Mouse (Mus musculus) 416B (cell line): ENCODE results near the gene Nop16.

Source experiments
- DNase-seq: peaks from one replicate; pipeline ENCODE4 v3.0.0; 2011; ENCODE audit warnings: low read depth

Gene Nop16

DNA sequence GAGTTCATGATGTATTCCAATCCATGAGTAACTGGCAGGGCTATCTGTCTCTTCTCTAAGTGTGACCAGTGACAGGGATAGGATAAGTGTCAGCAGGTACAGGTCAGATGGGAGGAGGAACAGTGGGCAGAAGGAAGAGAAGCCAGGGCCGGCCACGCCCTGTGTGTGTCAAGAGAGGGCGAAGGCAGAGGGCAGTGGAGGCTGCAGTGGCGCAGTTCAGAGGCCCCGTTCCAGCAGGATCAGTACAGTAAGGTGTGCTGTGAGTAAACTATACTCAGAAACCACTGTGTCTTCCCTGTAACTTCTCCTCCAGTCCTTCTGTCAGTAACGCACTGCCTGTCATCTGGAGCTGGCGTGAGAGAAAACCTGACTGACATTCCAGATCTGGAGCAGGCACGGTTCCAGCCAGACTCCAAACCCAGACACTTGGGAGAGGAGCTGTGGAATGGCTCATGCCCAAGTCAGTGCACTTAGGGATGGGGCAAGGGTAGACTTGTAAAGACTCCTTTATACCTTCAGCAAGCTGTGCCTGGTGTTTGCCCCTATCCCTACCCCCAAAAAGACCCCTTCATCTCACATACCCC lies 6.3 kb upstream of the Nop16 start:
- no peak for DNase-seq

DNA sequence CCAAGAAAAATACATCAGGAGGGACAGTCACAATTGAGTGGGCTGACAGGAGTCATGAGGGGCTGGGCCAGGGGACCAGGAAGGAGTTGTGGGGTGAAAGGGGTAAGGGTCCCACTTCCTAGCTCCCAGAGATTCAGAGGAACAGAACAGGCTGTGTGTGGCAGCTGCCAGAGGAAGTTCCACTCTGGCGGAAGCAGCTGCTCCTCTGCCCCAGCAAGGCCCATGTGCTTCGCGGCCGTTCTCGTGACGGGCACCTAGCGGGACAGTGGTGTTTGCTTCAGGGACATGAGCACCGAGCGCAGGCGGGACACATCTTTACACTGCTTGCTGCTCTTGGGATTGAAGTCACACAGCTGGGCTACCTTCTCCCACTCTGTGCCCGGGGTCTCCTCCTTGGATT lies 3.7 kb upstream of the Nop16 start:
- DNase-seq, result no peak

DNA sequence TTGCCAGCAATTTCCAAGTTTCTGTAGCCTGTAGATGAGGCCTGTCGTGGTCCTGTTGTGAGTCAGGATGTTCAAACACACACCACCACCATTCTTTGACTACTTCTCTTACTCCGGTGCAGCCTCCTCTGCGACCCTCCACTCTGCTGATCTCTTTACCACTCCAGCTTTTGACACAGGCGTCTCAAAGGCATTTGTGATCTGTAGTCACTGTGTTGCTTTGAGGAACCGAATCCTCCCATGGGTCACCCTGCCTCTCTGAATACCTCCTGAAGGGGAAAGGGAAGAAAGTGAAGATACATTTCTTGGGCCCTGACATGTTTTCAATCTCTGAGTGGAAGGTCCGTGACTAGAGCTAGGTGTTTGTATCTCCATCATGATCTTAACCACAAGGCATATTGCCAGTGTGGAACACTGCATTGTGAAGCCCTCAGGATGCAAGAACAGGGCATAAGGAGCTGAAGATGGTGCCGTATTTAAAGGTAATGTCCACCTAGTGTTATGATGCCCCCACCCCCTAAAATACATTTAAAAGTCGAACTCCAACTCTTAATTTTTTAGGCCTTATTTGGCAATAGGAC lies 2.0 kb upstream of the Nop16 start:
- no peak for DNase-seq

DNA sequence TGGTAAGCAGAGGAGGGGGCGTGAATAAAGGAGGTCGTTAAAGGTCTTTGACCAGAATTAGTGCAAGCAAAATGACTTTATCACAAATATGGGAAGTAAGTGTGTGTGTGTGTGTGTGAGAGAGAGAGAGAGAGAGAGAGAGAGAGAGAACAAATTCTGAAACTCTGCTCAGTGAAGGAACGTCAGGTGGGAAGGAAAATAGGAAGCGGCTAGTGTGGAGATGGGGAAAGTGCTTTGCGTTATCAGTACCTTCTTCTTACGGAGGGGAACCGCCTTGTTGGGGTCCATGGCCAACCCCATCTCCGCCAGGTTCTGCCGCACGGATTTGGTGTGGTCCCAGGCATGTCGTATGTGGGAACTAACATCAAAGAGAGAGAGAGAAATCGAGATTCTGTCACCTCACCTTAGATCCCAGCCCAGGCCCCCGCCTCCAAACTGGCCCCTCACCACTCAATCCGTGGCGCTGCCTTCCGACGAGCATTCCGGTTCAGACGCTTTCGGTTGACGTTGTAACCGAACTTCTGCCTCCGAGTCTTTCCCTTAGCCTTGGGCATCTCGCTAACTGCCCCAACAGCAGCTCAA lies 385 bp downstream of the Nop16 start:
- no peak for DNase-seq

DNA sequence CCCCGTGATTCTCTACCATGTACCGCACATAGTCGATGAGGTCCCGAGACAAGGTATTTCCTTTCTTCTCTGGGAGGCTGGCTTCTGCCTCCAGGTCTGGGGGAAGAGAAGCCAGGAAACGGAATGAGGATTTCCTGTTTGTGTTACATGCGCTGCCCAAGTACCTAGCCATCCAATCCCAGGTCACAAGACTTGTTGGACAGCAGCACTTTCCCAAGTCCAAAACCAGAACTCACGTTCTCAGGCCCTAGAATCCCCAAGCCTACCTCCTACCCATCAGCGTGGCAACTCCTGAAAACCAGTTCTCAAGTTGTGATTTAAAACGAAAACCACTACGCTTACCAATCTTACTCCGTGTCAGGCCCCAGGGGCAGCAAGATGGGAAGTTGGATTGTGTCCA lies 4.1 kb downstream of the Nop16 start:
- no peak for DNase-seq

DNA sequence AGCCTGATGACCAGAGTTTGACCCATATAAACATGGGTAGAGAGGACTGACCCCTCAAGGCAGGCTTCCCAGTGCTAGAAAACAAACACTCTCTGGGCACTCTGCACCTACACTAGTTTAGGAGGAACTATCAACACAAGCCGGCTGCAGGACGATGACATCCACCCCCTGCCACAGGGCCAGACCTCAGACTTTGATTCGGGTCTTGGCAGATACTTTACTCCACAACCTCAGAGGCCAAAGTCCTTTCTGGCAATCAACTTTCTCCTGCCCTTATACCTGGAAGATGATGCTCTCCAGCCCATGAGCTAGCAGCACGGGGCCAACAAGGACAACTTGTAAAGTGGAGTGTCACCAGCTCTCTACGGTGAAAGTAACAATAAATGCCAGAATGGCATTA lies 7.0 kb downstream of the Nop16 start:
- DNase-seq, result no peak

DNA sequence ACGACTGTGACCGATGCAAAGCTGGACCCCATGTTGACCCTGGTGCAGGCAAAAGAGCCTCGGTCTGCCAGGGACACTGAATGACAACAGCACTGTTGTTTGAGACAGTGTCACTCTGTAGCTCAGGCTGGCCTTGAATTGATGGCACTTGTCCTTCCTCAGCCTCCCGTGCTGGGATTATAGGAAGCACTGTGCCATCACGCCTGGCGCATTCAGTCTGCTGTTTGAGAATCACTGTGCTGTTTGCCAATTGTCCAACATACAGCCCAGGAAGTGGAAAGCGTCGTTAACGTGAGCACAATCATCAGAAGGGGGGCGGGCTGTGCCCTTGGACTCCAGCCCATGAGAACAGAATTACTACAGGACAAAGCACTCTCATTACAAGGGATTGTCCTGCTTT lies 7.8 kb downstream of the Nop16 start:
- no peak for DNase-seq

DNA sequence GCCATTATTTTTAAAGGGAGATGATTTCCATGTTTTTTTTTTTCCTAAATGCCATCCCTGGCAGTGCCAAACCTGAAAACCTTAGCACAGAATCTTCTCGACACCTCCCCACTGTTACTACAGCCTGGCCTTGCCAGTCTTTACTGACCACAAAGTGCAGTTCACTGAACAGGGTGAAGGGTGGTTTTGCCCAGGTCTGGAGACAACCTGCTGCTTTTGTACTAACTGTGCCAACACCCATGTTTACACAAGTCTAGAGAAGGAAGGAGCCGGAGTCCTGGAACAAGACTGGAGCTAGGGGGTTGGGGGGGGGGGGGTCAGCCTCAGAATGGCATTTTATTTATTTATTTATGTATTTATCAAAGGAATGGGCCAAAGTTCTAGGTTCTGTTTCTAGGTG lies 8.5 kb downstream of the Nop16 start:
- no peak for DNase-seq

DNA sequence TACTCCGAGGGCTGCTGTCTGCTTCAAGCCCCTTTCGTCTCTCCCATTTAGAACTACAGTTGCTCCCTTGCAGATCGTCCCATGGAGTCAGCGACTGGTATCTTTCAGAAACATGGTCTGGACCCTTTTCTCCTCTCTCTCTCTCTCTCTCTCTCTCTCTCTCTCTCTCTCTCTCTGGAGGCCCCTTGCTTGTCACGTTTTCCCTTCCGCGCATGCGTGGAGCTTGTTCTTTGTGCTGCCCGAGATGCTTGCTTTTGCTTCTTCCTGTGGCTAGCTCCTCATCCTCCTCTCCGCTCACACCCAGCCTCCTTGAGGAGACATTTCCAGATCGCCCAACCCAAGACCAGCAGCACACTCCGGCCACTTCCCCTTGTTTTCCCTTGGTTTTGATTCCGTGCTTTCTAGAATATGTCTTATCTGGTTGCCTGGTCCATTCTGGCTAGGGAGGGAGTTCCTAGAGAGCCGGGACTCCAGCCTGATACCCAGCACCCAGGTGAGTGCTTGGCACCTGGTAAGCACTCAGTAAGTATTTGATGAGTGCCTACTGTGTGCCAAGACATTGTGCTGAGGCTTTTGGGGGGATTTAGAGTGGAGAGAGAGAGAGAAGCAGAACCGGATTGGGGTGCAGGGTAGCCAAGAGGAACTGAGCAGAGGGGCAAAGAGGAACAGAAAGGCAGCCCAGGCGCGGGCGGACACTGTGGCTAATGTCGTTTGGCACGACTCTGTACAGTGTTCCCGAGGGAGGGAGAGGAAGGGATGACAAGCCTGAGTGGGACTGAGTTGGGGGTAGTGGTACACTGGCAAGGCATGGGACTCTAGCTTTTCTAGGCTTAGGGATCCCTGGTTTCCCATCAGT lies 12.0 kb downstream of the Nop16 start:
- DNase-seq, result no peak

DNA sequence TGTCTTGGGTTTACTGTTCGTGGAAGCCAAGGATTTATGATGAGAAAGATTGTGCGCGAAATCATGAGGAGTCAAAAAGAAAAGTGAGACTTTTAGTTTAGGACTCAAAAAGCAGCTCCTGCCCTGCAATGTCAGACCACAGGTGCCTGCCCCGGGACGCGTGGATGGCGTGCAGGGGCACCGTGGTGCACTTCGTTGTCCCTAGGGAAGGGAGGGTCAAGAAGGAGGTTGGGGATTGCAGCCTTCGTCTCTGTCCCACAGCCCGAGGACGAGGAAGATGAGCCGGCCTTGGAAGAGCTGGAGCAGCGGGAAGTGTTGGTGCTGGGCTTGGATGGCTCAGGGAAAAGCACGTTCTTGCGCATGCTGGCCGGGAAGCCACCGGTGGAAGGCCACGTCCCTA lies 14.4 kb downstream of the Nop16 start:
- DNase-seq, result no peak

DNA sequence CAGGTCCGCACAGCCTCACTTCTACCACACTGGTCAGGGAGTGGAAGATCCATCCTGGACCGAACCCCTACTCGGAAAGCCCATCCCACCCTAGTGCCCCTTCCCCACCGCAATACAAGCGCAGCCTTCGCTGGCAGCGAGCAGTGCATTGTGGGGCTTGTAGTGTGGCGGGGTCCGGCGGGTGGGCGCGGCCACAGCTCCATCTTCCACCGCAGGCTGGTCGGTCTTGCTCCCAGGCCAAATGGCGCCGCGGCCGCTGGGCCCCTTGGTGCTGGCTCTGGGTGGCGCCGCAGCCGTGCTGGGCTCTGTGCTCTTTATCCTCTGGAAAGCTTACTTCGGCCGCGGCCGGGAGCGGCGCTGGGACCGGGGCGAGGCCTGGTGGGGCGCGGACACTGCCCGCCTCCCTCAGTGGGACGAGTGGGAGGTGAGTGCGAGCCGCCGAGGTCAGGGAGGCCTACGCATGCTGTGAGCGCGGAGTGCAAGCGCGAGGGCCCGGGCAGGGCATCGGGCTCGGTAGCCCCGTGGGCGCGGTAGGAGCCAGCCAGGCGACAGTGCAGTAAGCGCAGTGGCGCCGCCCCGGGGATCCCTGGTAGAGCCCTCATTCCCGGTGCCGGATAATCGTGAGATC lies 14.9 kb downstream of the Nop16 start, which contains the start of gene Arl10:
Gene Arl10 (plus strand): TSS at position 162 of the 628 bp plus-strand sequence.
- DNase-seq, result peak; percentile 72

DNA sequence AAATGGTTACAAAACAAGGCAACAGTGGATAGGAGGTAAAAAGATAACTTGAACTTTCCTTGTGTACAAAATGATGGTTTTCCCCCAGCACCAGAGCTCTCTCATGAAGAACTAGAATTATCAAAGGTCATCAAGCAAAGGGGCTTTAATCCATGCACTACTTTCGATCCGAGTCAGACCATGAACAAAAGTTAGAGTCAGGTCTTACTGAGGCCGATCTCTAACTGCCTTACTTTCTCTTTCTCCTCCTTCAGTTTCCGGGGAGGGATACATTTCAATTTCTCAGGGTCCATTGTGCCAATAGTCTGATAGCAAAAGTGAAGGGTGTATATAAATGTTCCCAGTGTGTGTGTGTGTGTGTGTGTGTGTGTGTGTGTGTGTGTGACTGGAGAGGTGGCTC lies 17.3 kb downstream of the Nop16 start:
- DNase-seq, result no peak

DNA sequence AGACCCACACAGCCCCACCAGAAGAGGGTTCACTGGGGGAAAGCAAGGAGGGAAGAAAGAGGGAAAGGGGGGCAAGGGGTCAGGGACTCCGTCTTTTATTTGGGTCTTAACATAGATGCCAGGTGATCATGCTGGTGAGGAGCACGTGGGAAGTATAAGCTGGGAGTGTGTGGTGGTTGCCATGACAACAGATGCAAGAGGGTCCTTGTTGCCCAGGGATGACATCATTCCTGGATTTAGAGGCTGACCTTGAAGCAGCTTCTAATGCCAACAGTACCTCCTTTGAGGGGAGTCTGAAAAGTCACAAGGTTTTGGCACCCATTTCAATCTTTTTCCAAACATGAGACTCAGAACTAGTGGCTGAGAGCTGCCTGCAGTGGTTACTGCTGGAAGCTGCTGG lies 18.3 kb downstream of the Nop16 start:
- no peak for DNase-seq

DNA sequence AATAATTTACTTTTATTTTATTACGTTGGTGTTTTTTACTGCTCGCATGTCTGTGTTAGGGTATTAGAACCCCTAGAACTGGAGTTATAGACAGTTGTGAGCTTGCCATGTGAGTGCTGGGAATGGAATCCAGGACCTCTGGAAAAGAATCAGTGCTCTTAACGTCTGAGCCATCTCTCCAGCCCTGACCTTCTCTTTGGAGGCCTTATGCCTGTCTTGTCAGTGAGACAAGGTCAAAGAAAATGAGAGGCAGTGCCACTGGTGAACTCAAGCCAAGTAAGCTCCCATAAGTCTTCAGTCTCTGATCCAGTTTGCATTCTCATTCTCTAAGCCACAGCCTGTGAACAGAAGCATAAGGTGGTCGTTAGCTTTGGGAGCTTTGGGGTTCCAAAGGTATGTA lies 19.2 kb downstream of the Nop16 start:
- no peak for DNase-seq

DNA sequence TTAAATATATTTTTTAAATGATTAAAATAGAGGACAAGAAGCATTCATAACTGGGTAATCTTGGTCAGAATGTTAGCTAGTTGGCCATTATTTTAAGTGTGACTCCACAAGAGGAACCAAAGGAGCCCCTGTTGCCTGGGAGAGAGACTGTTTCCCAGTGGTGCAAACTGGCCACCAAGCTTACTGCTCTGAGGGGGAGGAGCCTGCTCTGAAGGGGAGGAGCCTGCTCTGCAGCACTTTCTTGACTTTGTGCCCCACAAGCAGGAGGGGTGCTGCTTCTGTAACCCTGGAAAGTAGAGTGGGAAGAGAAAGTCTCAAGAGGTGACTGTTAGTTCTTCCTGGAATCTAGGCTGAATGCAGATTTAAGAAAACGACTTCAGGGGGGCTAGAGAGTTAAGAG lies 20.6 kb downstream of the Nop16 start:
- DNase-seq, result no peak

DNA sequence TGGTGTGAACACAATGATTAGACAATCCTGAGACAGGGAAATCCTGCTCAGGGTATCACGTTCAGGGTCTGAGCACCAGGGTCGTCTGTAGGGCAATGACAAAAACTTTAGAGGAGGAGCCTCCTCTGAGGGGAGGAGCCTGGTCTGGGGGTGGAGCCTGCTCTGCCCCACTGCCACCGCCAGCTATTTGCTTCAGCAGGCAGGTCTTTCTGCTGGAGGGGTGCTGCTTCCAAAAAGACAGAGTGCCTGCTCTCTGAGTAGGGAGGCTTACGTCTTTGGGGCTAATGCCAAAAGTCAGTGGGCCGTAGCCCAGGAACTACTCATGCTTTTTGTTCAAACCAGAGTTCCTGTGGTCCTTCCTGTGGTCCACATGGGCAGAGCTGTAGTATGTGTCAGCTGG lies 21.5 kb downstream of the Nop16 start:
- DNase-seq, result peak; percentile 42

DNA sequence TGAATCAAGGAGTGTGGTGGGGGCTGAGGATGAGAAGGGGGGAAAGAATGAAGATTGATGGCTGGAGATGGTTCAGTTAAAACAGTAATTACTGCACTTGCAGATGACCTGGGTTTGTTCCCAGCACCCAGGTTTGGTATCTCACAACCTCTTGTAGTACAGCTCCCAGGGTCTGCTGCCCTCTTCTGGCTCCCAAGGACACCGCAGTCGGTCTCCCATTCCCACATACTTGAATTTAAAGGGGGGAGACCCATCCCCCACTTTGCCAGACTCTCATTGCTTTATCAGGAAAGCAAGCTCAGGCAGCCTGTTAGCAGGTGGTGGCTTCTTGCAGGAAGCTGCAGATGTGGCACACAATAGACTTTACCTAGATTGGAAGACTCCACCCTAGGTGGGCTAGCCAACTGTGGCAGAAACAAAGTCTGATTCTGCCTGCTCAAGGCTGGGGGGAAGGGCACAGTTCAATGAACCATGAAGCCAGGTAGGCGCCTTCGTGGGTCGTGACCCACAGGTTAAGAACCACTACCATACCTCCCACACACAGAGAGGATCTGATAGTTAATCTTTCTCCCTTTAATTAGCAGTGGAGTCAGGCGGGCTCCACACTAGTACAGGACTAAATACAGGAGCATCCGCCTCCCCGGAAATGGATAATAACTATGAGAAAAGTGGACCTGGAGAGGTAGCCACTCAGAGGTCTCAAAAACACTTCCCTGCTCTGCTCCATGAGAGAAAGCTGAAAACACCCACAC lies 24.1 kb downstream of the Nop16 start:
- DNase-seq, result peak; percentile 78

DNA sequence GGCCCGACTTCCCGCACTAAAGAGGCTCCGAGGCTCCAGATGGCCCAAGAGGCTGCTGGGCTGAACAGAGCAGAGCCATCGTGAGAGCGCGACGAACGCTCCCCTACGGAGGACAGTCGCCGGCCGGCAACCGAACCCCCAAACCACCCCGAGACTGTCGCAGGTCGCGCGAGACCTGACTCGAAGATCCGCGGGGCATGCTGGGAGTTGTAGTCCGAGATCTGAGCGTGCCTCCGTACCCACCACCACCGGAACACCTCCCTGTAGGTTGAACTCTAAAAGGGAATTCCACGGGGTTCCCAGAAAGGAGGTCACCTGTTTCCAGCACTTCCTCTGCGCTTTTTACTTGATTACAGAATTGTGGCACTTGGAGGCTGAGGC lies 24.7 kb downstream of the Nop16 start, which contains the start of gene 4833439L19Rik:
Gene 4833439L19Rik (minus strand): TSS at position 235 of the 381 bp plus-strand sequence.
- peak; percentile 93 for DNase-seq

DNA sequence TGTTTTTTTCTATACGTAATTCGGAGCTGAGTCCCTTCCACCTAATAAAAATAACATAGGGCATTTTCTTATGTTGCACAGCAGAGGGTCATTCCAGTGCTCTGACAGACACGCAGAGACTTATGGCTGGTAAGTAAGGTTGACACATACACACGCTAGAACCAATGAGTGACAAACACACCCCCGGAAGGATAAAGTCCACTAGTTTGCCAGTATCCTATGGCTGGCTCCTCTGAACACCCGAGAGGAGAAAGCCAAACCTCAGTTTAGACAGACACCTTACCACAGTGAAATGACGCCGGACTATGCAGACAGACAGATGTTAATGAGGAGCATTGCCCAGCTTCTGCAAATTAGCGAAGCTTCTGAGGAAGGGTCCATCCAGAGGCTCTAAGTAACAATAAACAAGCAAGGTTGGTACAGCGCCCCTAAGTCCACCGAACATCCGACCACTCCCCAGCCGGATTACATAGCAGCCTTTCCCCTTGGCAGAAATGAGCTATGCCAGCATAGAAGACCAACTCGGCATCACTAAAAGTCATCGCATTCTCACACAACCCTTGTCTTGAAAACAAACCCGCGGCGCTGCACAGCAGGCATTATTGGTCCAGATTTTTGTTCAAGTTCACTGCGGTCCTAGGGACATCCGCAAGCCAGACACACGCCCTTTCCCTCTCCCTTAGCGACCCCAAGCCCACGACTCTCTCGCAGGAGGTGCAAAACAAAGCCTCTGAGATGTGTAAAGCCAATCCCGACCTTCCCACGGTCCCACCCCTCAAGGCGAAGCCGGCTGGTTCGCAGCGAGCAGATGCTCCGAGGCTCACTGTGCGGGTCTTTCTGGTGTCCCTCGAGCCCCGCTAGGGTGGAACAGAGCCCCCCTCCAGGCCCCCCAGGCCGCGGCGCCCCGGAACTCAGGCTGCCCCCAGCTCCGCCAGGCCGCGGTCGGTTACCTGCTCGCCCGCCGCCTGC lies 25.4 kb downstream of the Nop16 start:
- DNase-seq, result peak; percentile 16

DNA sequence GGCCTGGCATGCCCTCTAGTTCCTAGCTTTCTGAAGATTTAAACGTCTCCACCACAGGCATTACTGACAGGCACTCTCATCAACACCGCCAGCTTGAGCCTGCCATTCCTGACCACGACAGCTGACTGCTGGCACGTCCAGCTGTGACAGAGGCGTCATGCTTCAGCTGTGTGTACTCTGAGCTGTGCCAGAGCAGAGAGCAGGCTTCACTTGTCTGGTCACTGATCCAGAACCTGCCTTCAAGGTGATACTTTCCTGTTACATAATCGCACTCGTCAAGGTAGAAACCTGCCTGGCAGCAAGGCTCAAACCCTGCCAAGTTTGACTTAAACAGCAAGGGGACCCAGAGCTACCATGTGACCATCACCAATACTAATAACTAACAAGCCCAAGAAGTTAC lies 27.3 kb downstream of the Nop16 start:
- no peak for DNase-seq

DNA sequence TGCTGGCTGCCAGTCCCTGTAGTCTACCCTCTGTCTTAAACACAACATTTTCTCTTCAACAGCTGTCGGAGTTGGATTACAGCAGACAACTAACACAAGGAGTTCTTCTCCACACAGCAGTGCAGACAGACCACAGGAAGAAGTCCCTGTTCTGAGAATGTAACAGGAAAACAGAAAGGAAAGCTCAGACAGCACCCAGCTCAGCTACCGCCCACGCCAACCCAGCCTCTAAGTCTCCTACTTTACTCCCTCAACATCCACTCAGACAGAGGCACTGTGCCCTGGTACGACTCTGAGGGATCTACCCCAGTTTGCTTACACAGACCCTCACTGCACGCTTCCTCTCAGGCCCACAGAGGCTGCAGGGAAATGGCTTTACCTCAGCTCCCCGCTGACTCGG lies 29.3 kb downstream of the Nop16 start:
- DNase-seq, result no peak
